Mouse (Mus musculus): ENCODE results near the gene Gm960.

DNA sequence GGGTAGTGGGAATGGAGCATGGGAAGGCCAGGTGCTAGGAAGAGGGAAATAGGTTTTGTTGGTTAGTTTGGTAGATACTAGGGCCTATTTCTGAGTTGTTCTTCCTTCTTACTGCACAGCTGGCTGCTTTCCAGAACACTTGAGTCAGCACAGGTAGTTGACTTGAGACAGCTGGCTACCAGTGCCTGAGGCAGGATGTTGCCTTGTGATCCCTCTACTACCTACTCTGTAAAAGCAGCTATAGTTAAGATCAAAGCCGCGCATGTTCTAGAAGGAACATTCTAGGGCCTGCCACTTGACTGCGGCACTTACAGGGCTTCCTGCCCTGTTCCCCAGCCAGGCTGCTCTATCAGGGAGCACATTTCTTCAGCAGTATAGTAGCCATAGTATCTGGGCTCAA is 108.4 kb downstream of the Gm960 start:
- TF ChIP-seq CTCF (IDR thresholded peaks at IDR 0.05; ENCODE audit: low read depth, low read length) (no peak), POLR2A (IDR thresholded peaks at IDR 0.05; ENCODE audit: extremely low read depth, insufficient read depth, low read length) (no peak)
